Mouse (Mus musculus): ENCODE measurements around the gene Hist1h1e. TPM values are rescaled to one million over a fixed set of nuclear protein-coding genes. Genes with fewer than 3 reads are reported as not detected.
"Not testable (repeated sequence)": the region's sequence is repeated elsewhere in the genome, so short reads cannot be mapped to it uniquely, and the experiment has no call there.

Gene Hist1h1e
- polyA plus RNA-seq, 1 experiment from 2014 or later = 35.1 TPM

GRCm38 (mm10) chr13:23592614-23593013 lies 29.7 kb downstream of the Hist1h1e start:
- no peak for DNase-seq (ENCODE audit: low spot score)

- DNase-seq (ENCODE audit: low spot score) = not testable (repeated sequence)
Measured at GRCm38 (mm10) chr13:23591886-23592285, 30.5 kb downstream of the Hist1h1e start.

GRCm38 (mm10) chr13:23591206-23591605 lies 31.2 kb downstream of the Hist1h1e start:
- no peak for DNase-seq (ENCODE audit: low spot score)

- no peak for DNase-seq (ENCODE audit: low spot score)
Measured at GRCm38 (mm10) chr13:23586940-23587225, 35.5 kb downstream of the Hist1h1e start.

- DNase-seq (ENCODE audit: low spot score) = no peak
Measured at GRCm38 (mm10) chr13:23586099-23586939, 36.0 kb downstream of the Hist1h1e start.

- peak; percentile 95 for DNase-seq (ENCODE audit: low spot score)
Measured at GRCm38 (mm10) chr13:23585442-23586098, 36.8 kb downstream of the Hist1h1e start.

- peak; percentile 76 for DNase-seq (ENCODE audit: low spot score)
Measured at GRCm38 (mm10) chr13:23585029-23585441, 37.3 kb downstream of the Hist1h1e start.

- DNase-seq (ENCODE audit: low spot score) = peak; percentile 41
Measured at GRCm38 (mm10) chr13:23584331-23584730, 38.0 kb downstream of the Hist1h1e start.

GRCm38 (mm10) chr13:23583387-23584068 lies 38.8 kb downstream of the Hist1h1e start:
- DNase-seq (ENCODE audit: low spot score) = peak; percentile 19

- peak; percentile 29 for DNase-seq (ENCODE audit: low spot score)
Measured at GRCm38 (mm10) chr13:23582219-23583056, 39.9 kb downstream of the Hist1h1e start.

- DNase-seq (ENCODE audit: low spot score) = peak; percentile 98
Measured at GRCm38 (mm10) chr13:23581408-23582218, 40.7 kb downstream of the Hist1h1e start, which contains the start of gene Hist1h4d. Gene Hist1h4d, plus strand, starts transcription at chr13:23581598.

GRCm38 (mm10) chr13:23577835-23578234 lies 44.5 kb downstream of the Hist1h1e start:
- no peak for DNase-seq (ENCODE audit: low spot score)

- DNase-seq (ENCODE audit: low spot score) = no peak
Measured at GRCm38 (mm10) chr13:23576906-23577639, 45.3 kb downstream of the Hist1h1e start.

- peak; percentile 24 for DNase-seq (ENCODE audit: low spot score)
Measured at GRCm38 (mm10) chr13:23576351-23576881, 45.9 kb downstream of the Hist1h1e start.

- DNase-seq (ENCODE audit: low spot score) = peak; percentile 35
Measured at GRCm38 (mm10) chr13:23575864-23576313, 46.5 kb downstream of the Hist1h1e start.

GRCm38 (mm10) chr13:23575271-23575851 lies 47.0 kb downstream of the Hist1h1e start, which contains the start of gene Hist1h3d:
Gene Hist1h3d, plus strand, starts transcription at chr13:23575763.
- DNase-seq (ENCODE audit: low spot score) = peak; percentile 80

GRCm38 (mm10) chr13:23574546-23575170 lies 47.7 kb downstream of the Hist1h1e start:
- DNase-seq (ENCODE audit: low spot score) = peak; percentile 30

GRCm38 (mm10) chr13:23573898-23574524 lies 48.3 kb downstream of the Hist1h1e start, which contains the start of the genes Hist1h2bf and Hist1h2ad:
Gene Hist1h2bf, minus strand, starts transcription at chr13:23574196.
Gene Hist1h2ad, plus strand, starts transcription at chr13:23574381.
- DNase-seq (ENCODE audit: low spot score) = peak; percentile 98

Data from thymus, postnatal 0 days (tissue).